Mouse (Mus musculus) kidney, adult 10 weeks (tissue): ENCODE measurements around the gene Gpbar1. TPM values are rescaled to one million over a fixed set of nuclear protein-coding genes. Genes with fewer than 3 reads are reported as not detected.

ENCODE experiments used
- polyA plus RNA-seq: library from polyadenylated mRNA; stranded (reverse); fragments of 350-450 nt; fragmentation: Illumina TruSeq; extraction: RNeasy Lipid Tissue Mini Kit (QIAGEN cat#74804); gene quantifications from one replicate; pipeline ENCODE4 v1.2.3, GENCODE M21; 2014; ENCODE audit warnings: low read depth, low replicate concordance

Gene Gpbar1
- not detected for polyA plus RNA-seq

DNA sequence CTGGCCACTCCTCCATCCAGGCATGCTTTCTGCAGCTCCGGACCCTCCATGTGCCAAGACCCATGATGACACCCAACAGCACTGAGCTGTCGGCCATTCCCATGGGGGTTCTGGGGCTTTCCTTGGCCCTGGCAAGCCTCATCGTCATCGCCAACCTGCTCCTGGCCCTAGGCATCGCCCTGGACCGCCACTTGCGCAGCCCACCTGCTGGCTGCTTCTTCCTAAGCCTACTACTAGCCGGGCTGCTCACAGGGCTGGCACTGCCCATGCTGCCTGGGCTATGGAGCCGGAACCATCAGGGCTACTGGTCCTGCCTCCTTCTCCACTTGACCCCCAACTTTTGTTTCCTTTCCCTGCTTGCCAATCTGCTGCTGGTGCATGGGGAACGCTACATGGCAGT, at the start of gene Gpbar1:
TSS of gene Gpbar1 (plus strand) at position 13 of the 400 bp plus-strand sequence.

DNA sequence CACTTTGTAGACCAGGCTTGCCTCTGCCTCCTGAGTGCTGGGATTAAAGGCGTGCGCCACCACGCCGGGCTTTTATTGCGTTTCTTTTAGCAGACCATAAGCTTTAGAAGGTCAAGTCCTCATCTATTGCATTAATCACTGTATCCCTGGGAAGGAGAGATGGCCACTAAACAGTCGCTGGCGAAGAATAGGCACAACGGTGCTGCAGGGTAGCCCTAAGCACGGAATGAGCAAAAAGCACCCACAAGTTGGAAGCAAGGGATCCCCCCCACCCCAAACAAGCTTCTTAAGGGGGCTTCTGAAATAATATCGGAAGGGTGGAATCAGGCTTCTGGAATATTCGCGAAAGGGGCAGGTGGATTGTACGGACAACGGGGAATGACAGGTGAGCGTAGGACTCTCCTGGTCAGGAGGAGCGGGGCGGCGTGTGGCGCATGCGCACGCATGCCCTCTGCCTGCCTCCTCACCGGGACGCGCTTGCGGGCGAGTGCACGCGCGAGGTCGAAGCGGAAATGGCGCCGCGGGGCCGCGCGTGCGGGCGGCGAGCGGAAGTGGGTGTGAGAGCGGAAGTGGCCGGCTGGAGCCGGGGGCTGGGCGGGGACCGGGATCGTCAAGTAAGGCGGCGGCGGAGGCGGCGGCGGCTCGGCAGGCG, 42.3 kb upstream of the Gpbar1 start, which contains the start of gene Arpc2:
TSS of gene Arpc2 (plus strand) at position 147 of the 652 bp plus-strand sequence.

DNA sequence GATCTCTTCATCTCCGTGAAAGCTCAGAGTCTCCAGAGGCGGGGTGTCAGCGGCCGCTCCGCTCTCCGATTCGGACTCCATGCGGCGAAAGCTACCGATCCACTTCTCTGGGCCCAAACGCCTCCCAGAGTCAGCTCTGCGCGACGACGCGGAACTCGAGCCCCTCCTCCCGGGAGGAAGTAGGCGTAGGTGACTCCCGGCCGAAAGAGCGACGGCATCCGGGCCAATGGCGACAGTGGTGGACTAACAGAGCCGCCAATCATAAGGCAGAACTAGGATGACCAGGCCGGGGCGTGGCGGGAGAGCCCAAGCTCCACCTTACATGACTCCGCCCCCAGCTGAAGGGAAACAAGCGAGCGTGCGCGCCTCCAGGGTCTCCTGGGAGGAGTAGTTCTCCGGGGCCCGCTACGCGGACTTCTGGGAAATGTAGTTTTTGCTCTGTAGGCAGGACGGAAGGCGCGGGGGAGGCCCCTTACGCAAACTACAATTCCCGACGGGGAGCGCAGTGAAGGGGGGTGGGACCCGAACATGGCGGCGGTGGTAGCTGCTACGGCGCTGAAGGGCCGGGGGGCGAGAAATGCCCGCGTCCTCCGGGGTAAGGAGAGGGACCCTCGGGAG, 6.3 kb downstream of the Gpbar1 start, which contains the start of the genes Aamp and Pnkd:
TSS of gene Aamp (minus strand) at position 196 of the 618 bp plus-strand sequence.
TSS of gene Pnkd (plus strand) at position 388 of the 618 bp plus-strand sequence.

DNA sequence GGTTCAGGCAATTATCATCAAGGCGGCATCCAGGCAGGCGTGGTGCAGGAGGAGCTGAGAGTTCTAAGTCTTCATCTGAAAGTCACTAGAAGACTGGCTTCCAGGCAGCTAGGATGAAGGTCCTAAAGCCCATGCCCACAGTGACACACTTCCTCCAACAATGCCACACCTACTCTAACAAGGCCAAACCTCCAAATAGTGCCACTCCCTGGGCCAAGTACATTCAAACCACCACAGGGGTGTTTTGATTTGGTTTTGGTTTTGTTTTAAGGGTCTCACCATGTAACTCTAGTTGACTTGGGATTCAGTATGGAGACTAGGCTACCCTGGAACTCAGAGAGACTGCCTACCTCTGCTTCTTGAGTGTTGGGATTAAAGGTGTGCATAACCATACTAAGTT, 27.2 kb downstream of the Gpbar1 start, which contains the start of gene Tmbim1:
TSS of gene Tmbim1 (minus strand) at position 101 of the 400 bp plus-strand sequence.

Other genes starting within 250 kb of the Gpbar1 start
- 64.9 TPM for gene Tns1, start 154.1 kb upstream of the Gpbar1 start, polyA plus RNA-seq
- 0.57 TPM for gene Rufy4, start 153.0 kb upstream of the Gpbar1 start, polyA plus RNA-seq
- gene Cxcr2, start 124.6 kb upstream of the Gpbar1 start, polyA plus RNA-seq: not detected
- gene Cxcr1, start 83.9 kb upstream of the Gpbar1 start, polyA plus RNA-seq: not detected
- 381 TPM for gene Arpc2, start 42.5 kb upstream of the Gpbar1 start, polyA plus RNA-seq
- gene Aamp, start 6.2 kb downstream of the Gpbar1 start, polyA plus RNA-seq: 4.0 TPM
- gene Pnkd, start 6.4 kb downstream of the Gpbar1 start, polyA plus RNA-seq: 4.9 TPM
- 13.5 TPM for gene Tmbim1, start 27.1 kb downstream of the Gpbar1 start, polyA plus RNA-seq
- gene Catip, start 83.6 kb downstream of the Gpbar1 start, polyA plus RNA-seq: 0.28 TPM
- gene Slc11a1, start 96.6 kb downstream of the Gpbar1 start, polyA plus RNA-seq: not detected
- 19.7 TPM for gene Ctdsp1, start 113.0 kb downstream of the Gpbar1 start, polyA plus RNA-seq
- gene Vil1, start 130.8 kb downstream of the Gpbar1 start, polyA plus RNA-seq: 29.1 TPM
- 22.3 TPM for gene Cnot9, start 227.5 kb downstream of the Gpbar1 start, polyA plus RNA-seq